Mouse (Mus musculus): ENCODE results near the gene Phc2. TPM values are rescaled to one million over a fixed set of nuclear protein-coding genes. Genes with fewer than 3 reads are reported as not detected.

Gene Phc2
- total RNA-seq, 1 experiment = 29.8 TPM

DNA sequence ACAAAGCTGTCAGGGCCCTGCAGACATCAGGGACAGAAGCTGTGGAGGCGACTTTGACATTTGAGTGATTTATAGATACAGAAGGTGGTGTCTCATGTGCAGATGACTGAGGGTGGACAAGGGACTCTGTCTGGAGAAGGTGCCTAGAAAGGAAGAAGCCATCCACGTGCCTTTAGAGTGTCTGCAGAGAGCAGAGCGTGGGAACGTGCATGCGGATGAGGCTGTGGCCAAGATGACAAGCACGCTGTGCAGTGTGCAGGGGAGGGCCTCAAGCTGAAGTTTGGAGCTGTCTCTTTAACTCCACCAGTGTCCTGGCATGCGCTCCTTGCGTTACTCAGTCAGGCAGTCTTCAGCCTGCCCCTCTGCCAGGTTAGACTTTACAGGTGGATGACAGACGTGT is 34.5 kb downstream of the Phc2 start:
- TF ChIP-seq HCFC1 (IDR thresholded peaks at IDR 0.05; ENCODE audit: borderline replicate concordance, insufficient read depth, low read length) (no peak), CHD2 (IDR thresholded peaks at IDR 0.05; ENCODE audit: low read depth, low read length) (no peak), ZC3H11A (IDR thresholded peaks at IDR 0.05; ENCODE audit: borderline replicate concordance, low read depth, low read length) (no peak), MAFK (IDR thresholded peaks at IDR 0.05; ENCODE audit: insufficient read depth, low read depth, low read length) (no peak), ZNF384 (IDR thresholded peaks at IDR 0.05; ENCODE audit: low read depth, low read length) (no peak)
- in situ Hi-C loops (cut with MboI; ENCODE audit: low sequenced_read_pairs in 2 of 2, unreplicated experiment in 2 of 2) = no loop called here
- no peak overlapping the region for H3K9ac ChIP-seq (ENCODE audit: insufficient read depth, low read depth, low read length, poor library complexity, severe bottlenecking)
- no peaks in the 10 kb centered on the region for H3K36me3 ChIP-seq (ENCODE audit: control insufficient read depth, insufficient read depth, low read length, poor library complexity, severe bottlenecking)
- no peak for DNase-seq (ENCODE audit: low read depth, low spot score)
- no peaks in the 10 kb centered on the region for H3K4me1 ChIP-seq (ENCODE audit: control insufficient read depth in 2 of 2, insufficient read depth in 2 of 2, low read length in 2 of 2, poor library complexity in 1 of 2)
- no peak overlapping the region for H3K27ac ChIP-seq (ENCODE audit: insufficient read depth, low read depth, low read length, poor library complexity, severe bottlenecking)
- H3K4me3 ChIP-seq (ENCODE audit: insufficient read depth in 1 of 2, low read depth in 1 of 2, low read length in 2 of 2, poor library complexity in 1 of 2, severe bottlenecking in 1 of 2) = no peak overlapping the region
- no peaks in the 10 kb centered on the region for H3K9me3 ChIP-seq (ENCODE audit: control insufficient read depth, insufficient read depth, low read depth, low read length)

DNA sequence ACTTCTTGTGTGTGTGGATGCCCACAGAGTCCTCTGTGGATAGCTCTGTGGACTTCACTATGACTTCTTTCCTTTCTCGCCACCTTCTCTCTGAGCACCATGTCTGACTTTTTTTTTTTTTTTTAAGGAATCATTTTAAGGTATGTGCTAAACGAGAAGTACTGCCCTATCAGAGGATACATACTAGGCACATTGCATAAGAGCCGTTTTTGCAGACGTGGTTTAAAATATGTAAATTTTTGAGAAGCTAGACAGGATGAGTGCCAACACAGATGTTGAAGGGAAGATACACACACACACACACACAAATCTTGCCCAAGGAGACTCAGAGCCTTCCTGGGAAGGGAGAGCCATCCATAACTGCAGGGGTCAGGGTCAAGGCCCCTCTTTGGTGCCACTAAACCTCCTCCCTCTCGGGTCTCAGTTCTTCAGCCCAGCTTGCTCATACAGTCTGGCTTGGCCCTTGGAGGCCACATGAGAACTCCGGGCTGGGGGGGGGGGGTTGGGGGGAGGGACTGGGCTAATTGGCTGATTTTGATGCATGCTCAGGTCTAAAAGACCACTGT is 35.3 kb downstream of the Phc2 start:
- Histone ChIP-seq H3K27ac (ENCODE audit: insufficient read depth, low read depth, low read length, poor library complexity, severe bottlenecking) (no peak overlapping the region), H3K4me1 (ENCODE audit: control insufficient read depth in 2 of 2, insufficient read depth in 2 of 2, low read length in 2 of 2, poor library complexity in 1 of 2) (no peaks in the 10 kb centered on the region), H3K36me3 (ENCODE audit: control insufficient read depth, insufficient read depth, low read length, poor library complexity, severe bottlenecking) (no peaks in the 10 kb centered on the region), H3K9me3 (ENCODE audit: control insufficient read depth, insufficient read depth, low read depth, low read length) (no peaks in the 10 kb centered on the region), H3K4me3 (ENCODE audit: insufficient read depth in 1 of 2, low read depth in 1 of 2, low read length in 2 of 2, poor library complexity in 1 of 2, severe bottlenecking in 1 of 2) (no peak overlapping the region), H3K9ac (ENCODE audit: insufficient read depth, low read depth, low read length, poor library complexity, severe bottlenecking) (no peak overlapping the region)
- no peak for DNase-seq (ENCODE audit: low read depth, low spot score)
- in situ Hi-C loops (cut with MboI; ENCODE audit: low sequenced_read_pairs in 2 of 2, unreplicated experiment in 2 of 2) = no loop called here
- TF ChIP-seq ZNF384 (IDR thresholded peaks at IDR 0.05; ENCODE audit: low read depth, low read length) (no peak), HCFC1 (IDR thresholded peaks at IDR 0.05; ENCODE audit: borderline replicate concordance, insufficient read depth, low read length) (no peak), CHD2 (IDR thresholded peaks at IDR 0.05; ENCODE audit: low read depth, low read length) (no peak), MAFK (IDR thresholded peaks at IDR 0.05; ENCODE audit: insufficient read depth, low read depth, low read length) (no peak), ZC3H11A (IDR thresholded peaks at IDR 0.05; ENCODE audit: borderline replicate concordance, low read depth, low read length) (no peak)

DNA sequence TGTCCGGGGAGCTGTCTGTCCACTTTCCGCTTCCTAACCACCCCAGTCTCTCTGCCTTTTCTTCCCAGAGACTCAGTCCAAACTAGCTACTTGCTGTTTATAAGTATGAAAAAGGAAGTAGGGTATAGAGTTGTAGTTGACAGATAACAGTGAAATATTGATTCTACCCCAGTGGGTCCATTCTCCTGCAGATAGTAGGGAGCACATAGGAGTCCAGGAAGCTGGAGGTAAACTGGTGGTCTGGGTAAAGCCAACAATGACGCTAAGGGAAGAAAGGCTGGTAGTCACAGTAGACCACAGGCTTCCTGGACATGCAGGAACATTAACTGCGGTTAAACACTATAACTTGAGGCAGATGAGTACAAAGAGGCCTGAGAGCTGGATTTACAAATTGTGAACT is 36.7 kb downstream of the Phc2 start:
- no peak for DNase-seq (ENCODE audit: low read depth, low spot score)
- Histone ChIP-seq H3K9ac (ENCODE audit: insufficient read depth, low read depth, low read length, poor library complexity, severe bottlenecking) (no peak overlapping the region), H3K36me3 (ENCODE audit: control insufficient read depth, insufficient read depth, low read length, poor library complexity, severe bottlenecking) (no peaks in the 10 kb centered on the region), H3K9me3 (ENCODE audit: control insufficient read depth, insufficient read depth, low read depth, low read length) (no peaks in the 10 kb centered on the region), H3K4me1 (ENCODE audit: control insufficient read depth in 2 of 2, insufficient read depth in 2 of 2, low read length in 2 of 2, poor library complexity in 1 of 2) (no peaks in the 10 kb centered on the region), H3K27ac (ENCODE audit: insufficient read depth, low read depth, low read length, poor library complexity, severe bottlenecking) (no peak overlapping the region), H3K4me3 (ENCODE audit: insufficient read depth in 1 of 2, low read depth in 1 of 2, low read length in 2 of 2, poor library complexity in 1 of 2, severe bottlenecking in 1 of 2) (no peak overlapping the region)
- in situ Hi-C loops (cut with MboI; ENCODE audit: low sequenced_read_pairs in 2 of 2, unreplicated experiment in 2 of 2) = no loop called here
- TF ChIP-seq ZC3H11A (IDR thresholded peaks at IDR 0.05; ENCODE audit: borderline replicate concordance, low read depth, low read length) (no peak), ZNF384 (IDR thresholded peaks at IDR 0.05; ENCODE audit: low read depth, low read length) (no peak), MAFK (IDR thresholded peaks at IDR 0.05; ENCODE audit: insufficient read depth, low read depth, low read length) (no peak), CHD2 (IDR thresholded peaks at IDR 0.05; ENCODE audit: low read depth, low read length) (no peak), HCFC1 (IDR thresholded peaks at IDR 0.05; ENCODE audit: borderline replicate concordance, insufficient read depth, low read length) (no peak)

DNA sequence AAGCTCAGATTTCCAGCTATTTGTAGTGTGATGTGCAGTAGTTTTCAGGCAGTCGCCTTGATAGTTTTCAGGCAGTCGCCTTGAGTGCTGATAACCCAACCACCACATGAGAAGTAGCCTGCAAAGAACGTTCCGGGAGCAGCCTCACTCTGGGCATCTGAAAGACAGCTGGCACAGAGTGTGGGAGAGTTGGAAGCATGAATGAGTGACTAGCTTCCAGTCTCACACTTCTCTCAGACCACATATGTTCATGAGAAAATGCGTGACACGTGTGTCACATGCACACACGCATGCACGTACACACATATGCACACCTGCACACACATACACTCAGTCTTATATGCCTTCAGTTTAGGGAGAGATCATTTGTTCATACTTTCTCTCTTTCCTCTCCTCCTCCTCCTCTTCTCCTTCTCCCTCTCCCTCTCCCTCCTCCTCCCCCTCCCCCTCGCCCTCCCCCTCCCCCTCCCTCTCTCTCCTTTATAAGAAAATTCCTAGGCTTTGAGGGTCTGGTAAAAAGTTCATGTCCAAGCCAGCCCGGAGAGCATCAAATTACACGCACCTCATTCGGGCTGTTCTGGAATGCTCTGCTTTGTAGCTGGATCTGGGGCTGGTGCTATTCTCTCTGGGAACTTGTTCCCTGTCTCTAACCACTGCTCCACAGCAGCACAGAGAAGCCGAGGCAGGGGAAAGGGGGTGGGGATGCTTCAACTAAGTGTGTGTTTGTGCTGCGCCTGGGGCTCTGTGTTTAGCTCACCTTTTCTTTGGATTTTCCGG is 37.8 kb downstream of the Phc2 start:
- no peak overlapping the region for H3K9ac ChIP-seq (ENCODE audit: insufficient read depth, low read depth, low read length, poor library complexity, severe bottlenecking)

More for the DNA sequence above, 37.8 kb downstream of the Phc2 start:
- in situ Hi-C loops (cut with MboI; ENCODE audit: low sequenced_read_pairs in 2 of 2, unreplicated experiment in 2 of 2) = no loop called here
- no peaks in the 10 kb centered on the region for H3K9me3 ChIP-seq (ENCODE audit: control insufficient read depth, insufficient read depth, low read depth, low read length)
- no peak overlapping the region for H3K4me3 ChIP-seq (ENCODE audit: insufficient read depth in 1 of 2, low read depth in 1 of 2, low read length in 2 of 2, poor library complexity in 1 of 2, severe bottlenecking in 1 of 2)
- no peaks in the 10 kb centered on the region for H3K36me3 ChIP-seq (ENCODE audit: control insufficient read depth, insufficient read depth, low read length, poor library complexity, severe bottlenecking)
- no peak for DNase-seq (ENCODE audit: low read depth, low spot score)
- H3K27ac ChIP-seq (ENCODE audit: insufficient read depth, low read depth, low read length, poor library complexity, severe bottlenecking) = no peak overlapping the region
- H3K4me1 ChIP-seq (ENCODE audit: control insufficient read depth in 2 of 2, insufficient read depth in 2 of 2, low read length in 2 of 2, poor library complexity in 1 of 2) = no peaks in the 10 kb centered on the region
- TF ChIP-seq CHD2 (IDR thresholded peaks at IDR 0.05; ENCODE audit: low read depth, low read length) (no peak), HCFC1 (IDR thresholded peaks at IDR 0.05; ENCODE audit: borderline replicate concordance, insufficient read depth, low read length) (no peak), ZNF384 (IDR thresholded peaks at IDR 0.05; ENCODE audit: low read depth, low read length) (no peak), ZC3H11A (IDR thresholded peaks at IDR 0.05; ENCODE audit: borderline replicate concordance, low read depth, low read length) (no peak), MAFK (IDR thresholded peaks at IDR 0.05; ENCODE audit: insufficient read depth, low read depth, low read length) (no peak)

Measured in ES-E14 (cell line).